Mouse (Mus musculus) CH12.LX (cell line): Measurements from ENCODE around the gene Fbxl3.

Source experiments
- E2F4 ChIP-seq: IDR thresholded peaks from 2 replicates; pipeline ENCODE4 v1.6.1; 2011; ENCODE audit warnings: low read depth, low read length, improper control_type of control experiment; ENCODE audit not compliant: insufficient replicate concordance
- HCFC1 ChIP-seq: IDR thresholded peaks from 2 replicates; pipeline ENCODE4 v1.6.1; 2012; ENCODE audit warnings: low read depth, mild to moderate bottlenecking, inconsistent platforms, low read length, improper control_type of control experiment
- SIN3A ChIP-seq: IDR thresholded peaks from 2 replicates; pipeline ENCODE4 v1.6.1; 2012; ENCODE audit warnings: low read length, improper control_type of control experiment, inconsistent platforms

DNA sequence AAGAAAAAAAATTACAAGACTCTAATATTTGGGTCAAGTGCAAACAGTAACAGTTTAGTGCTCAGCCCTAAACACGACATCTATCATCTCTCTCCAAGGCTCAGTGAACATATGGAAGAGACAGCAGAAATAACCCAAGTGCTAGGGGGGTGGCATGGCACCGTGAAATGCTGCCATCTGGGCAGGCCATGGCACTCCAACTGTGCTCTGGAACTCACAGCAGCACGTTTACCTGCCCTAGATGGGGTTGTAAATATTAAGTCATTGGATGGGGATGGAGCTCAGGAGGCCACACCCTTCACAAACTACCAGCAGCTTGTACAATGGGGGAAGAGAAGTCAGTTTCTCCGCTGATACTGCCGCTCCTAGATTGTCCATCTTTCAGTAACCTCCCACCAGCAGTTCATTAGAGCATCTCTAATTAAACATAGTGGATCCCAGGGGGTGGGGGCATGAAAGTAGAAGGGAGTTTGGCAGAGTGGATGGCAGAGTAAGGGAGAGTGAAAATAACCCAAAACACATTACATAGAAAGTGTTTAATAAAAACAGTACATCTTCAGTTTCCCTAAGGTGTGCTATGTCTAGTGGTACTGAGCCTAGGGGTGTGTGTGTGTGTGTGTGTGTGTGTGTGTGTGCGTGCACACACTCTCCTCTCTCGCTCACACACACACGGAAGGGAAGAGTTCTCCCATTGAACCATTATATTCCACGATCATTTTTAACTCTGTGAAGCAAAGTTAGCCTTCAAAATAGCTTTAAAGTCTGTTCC lies 20.0 kb downstream of the Fbxl3 start:
- no peak for TF ChIP-seq E2F4
- TF ChIP-seq HCFC1 = no peak
- no peak for TF ChIP-seq SIN3A
